Comparison of ENCODE assay signal across 10 mouse cellular contexts in genomic region chr9:21427773-21428172, GRCm38 (mm10). TPM values are rescaled to one million over a fixed set of nuclear protein-coding genes. Genes with fewer than 3 reads are reported as not detected.
DNase-seq lines count a peak whose midpoint lies in the region; TF ChIP-seq lines count a peak whose summit lies in the region.
"Had no signal": no experiment of that assay in that cellular context is flagged by ENCODE, and none has a peak within 500 bp of the region (broad histone marks: within the 10 kb centered on the region; RNA-seq: fewer than 3 reads in every experiment).

No protein-coding gene starts in this region.

- 0 out of 2 replicates have a peak overlapping the region, but pooled peaks have one; percentile 5 for H3K4me3 ChIP-seq in layer of hippocampus, adult 2 months
- H3K4me3 ChIP-seq: forebrain, embryonic 12.5 days; limb, embryonic 12.5 days had no signal

- TF ChIP-seq CTCF in layer of hippocampus, adult 2 months (conservative IDR thresholded peaks at IDR 0.05) = no peak

- DNase-seq in adrenal gland, adult 2 months = peak; percentile 70
- no peak for DNase-seq in adrenal gland, adult 8-10 months
- no peak for DNase-seq in layer of hippocampus, adult 2 months (ENCODE audit: low spot score in 2 of 2)
- DNase-seq in layer of hippocampus, adult 8-10 months (ENCODE audit: low spot score in 2 of 2) = no peak
- peak; percentile 63 to 66 for DNase-seq in cerebellum, postnatal 36 days
- peak; percentile 58 for DNase-seq in kidney, postnatal 10 days
- DNase-seq in embryo, embryonic 11 days = no peak
- no peak for DNase-seq in urinary bladder, postnatal 14 days (ENCODE audit: low spot score)

- peak overlapping the region; percentile 40; the same call in 1 of the 2 replicates for H3K27ac ChIP-seq in layer of hippocampus, adult 2 months
- H3K27ac ChIP-seq: forebrain, embryonic 12.5 days; limb, embryonic 12.5 days had no signal

RNA-seq across cellular contexts. Expression of gene Dnm2, which starts 3.1 kb away (rescaled TPM):
- 100 to 1,000 TPM in 1 of 2 experiments, 10 to 100 TPM in 1; 99.0 to 134 TPM for total RNA-seq in adrenal gland, adult 2 months (2021)
- 328 and 381 TPM in 2 replicates for polyA plus RNA-seq in adrenal gland, adult 2 months (2012; rRNA removed)
- 100 to 1,000 TPM; 106 to 132 (median 114) TPM for total RNA-seq in adrenal gland, adult 8-10 months (2022)
- 10 to 100 TPM; 58.0 to 69.6 TPM for total RNA-seq in layer of hippocampus, adult 2 months (2021)
- total RNA-seq in layer of hippocampus, adult 8-10 months (2022) = 10 to 100 TPM; 60.8 to 76.0 (median 71.2) TPM

RNA-seq across cellular contexts. Expression of gene Qtrt1, which starts 16.1 kb away (rescaled TPM):
- 10 to 100 TPM; 13.1 to 15.9 TPM for total RNA-seq in adrenal gland, adult 2 months (2021)
- polyA plus RNA-seq in adrenal gland, adult 2 months (2012; rRNA removed) = 23.4 and 28.6 TPM in 2 replicates
- total RNA-seq in adrenal gland, adult 8-10 months (2022) = 10 to 100 TPM; 18.2 to 23.4 (median 19.0) TPM
- 10 to 100 TPM; 31.2 to 46.2 TPM for total RNA-seq in layer of hippocampus, adult 2 months (2021)
- 10 to 100 TPM; 28.5 to 41.7 (median 36.6) TPM for total RNA-seq in layer of hippocampus, adult 8-10 months (2022)

Comparison
In these comparisons a context has a peak if more than half of its experiments do, and no peak if none do; other contexts are left out.
1. DNase-seq: peak in adrenal gland, adult 2 months (single experiment), cerebellum, postnatal 36 days (2 of 2) and kidney, postnatal 10 days (single experiment); none in adrenal gland, adult 8-10 months (single experiment), layer of hippocampus, adult 2 months (0 of 2), layer of hippocampus, adult 8-10 months (0 of 2), embryo, embryonic 11 days (single experiment) and urinary bladder, postnatal 14 days (single experiment).